ENCODE assay signal across 22 mouse cellular contexts in genomic region chr7:82664604-82665003, GRCm38 (mm10). TPM values are rescaled to one million over a fixed set of nuclear protein-coding genes. Genes with fewer than 3 reads are reported as not detected.
DNase-seq lines count a peak whose midpoint lies in the region; ATAC-seq and TF ChIP-seq lines count a peak whose summit lies in the region.
"Had no signal": no experiment of that assay in that cellular context is flagged by ENCODE, and none has a peak within 500 bp of the region (broad histone marks: within the 10 kb centered on the region; RNA-seq: fewer than 3 reads in every experiment).

No protein-coding gene starts in this region.

- peak; percentile 1 to 8 for DNase-seq in adrenal gland, postnatal 36 days
- DNase-seq in adrenal gland, postnatal 25 days = no peak
- DNase-seq in 3134 (ENCODE audit: extremely low read depth, insufficient read length, low spot score) (peak; percentile 51), MN1 (ENCODE audit: low spot score) (peak; percentile 44)
- peak; percentile 14 for DNase-seq in large intestine, adult 2 months (ENCODE audit: low read depth, low spot score)
- no peak for DNase-seq in left cerebral cortex, adult 2 months (ENCODE audit: extremely low spot score in 1 of 2, low spot score in 2 of 2)
- DNase-seq: cerebellum, adult 11-12 months; cerebellum, postnatal 14 days; embryo, embryonic 11 days; gastrocnemius, postnatal 36 days; kidney, postnatal 4 days; lung, postnatal 10 days; midbrain, embryonic 14.5 days; retina, postnatal 1 day; thymus, postnatal 14 days had no signal

- intact Hi-C loops in left cerebral cortex, adult 2 months (cut with DNase I) = no loop called here

- peaks cover 15% of the 10 kb centered on the region for H3K36me3 ChIP-seq in midbrain, embryonic 15.5 days (replicated peaks)

- no peak overlapping the region for H3K9ac ChIP-seq in midbrain, embryonic 15.5 days
- H3K9ac ChIP-seq: hindbrain, embryonic 13.5 days; kidney, embryonic 15.5 days; limb, embryonic 15.5 days; liver, embryonic 15.5 days had no signal

- no peaks in the 10 kb centered on the region for H3K27me3 ChIP-seq in midbrain, embryonic 15.5 days (replicated peaks)
- H3K27me3 ChIP-seq: hindbrain, embryonic 13.5 days; kidney, embryonic 15.5 days; limb, embryonic 15.5 days; liver, embryonic 15.5 days had no signal

- no peaks in the 10 kb centered on the region for H3K4me1 ChIP-seq in midbrain, embryonic 15.5 days
- H3K4me1 ChIP-seq: hindbrain, embryonic 13.5 days; kidney, embryonic 15.5 days; limb, embryonic 15.5 days; liver, embryonic 15.5 days had no signal

- no peak overlapping the region for H3K27ac ChIP-seq in midbrain, embryonic 15.5 days
- no peak overlapping the region for H3K27ac ChIP-seq in left cerebral cortex, adult 2 months
- H3K27ac ChIP-seq: hindbrain, embryonic 13.5 days; kidney, embryonic 15.5 days; limb, embryonic 15.5 days; liver, embryonic 15.5 days had no signal

- H3K9me3 ChIP-seq in midbrain, embryonic 15.5 days = no peaks in the 10 kb centered on the region
- H3K9me3 ChIP-seq: kidney, embryonic 15.5 days; limb, embryonic 15.5 days; liver, embryonic 15.5 days had no signal

- H3K4me3 ChIP-seq in midbrain, embryonic 15.5 days = no peak overlapping the region
- H3K4me3 ChIP-seq in left cerebral cortex, adult 2 months = no peak overlapping the region
- H3K4me3 ChIP-seq: hindbrain, embryonic 13.5 days; kidney, embryonic 15.5 days; limb, embryonic 15.5 days; liver, embryonic 15.5 days had no signal

- H3K4me2 ChIP-seq in midbrain, embryonic 15.5 days = no peak overlapping the region
- H3K4me2 ChIP-seq: hindbrain, embryonic 13.5 days; kidney, embryonic 15.5 days; limb, embryonic 15.5 days; liver, embryonic 15.5 days had no signal

- no peak for TF ChIP-seq CTCF in left cerebral cortex, adult 2 months (IDR thresholded peaks at IDR 0.05)

- ATAC-seq in midbrain, embryonic 15.5 days (replicated peaks) = no peak
- ATAC-seq: forebrain, embryonic 16.5 days; inflammation-experienced regulatory T-cells, adult 6 months had no signal

- 42% methylated on average over 3 of the region's 3 CpGs for WGBS in large intestine, adult 2 months
- WGBS in midbrain, embryonic 15.5 days = 93% methylated on average over 3 of the region's 3 CpGs

RNA-seq across cellular contexts. Expression of gene Efl1, which starts 16.2 kb away (rescaled TPM):
- 10 to 100 TPM; 17.9 to 22.5 TPM for total RNA-seq in adrenal gland, postnatal 36 days (2021)
- total RNA-seq in adrenal gland, postnatal 25 days (2021) = 17.5 and 22.4 TPM in 2 replicates
- 4.3 and 7.2 TPM in 2 replicates for polyA plus RNA-seq in large intestine, adult 2 months (2012; rRNA removed)
- 21.6 TPM in 2 replicates for polyA plus RNA-seq in midbrain, embryonic 15.5 days (2015; fragmentation: Nextera tagmentation; extraction: Ambion mirVana)
- total RNA-seq in left cerebral cortex, adult 2 months (2021) = 10 to 100 TPM; 15.1 to 18.2 TPM

RNA-seq across cellular contexts. Expression of gene Saxo2, which starts 16.3 kb away (rescaled TPM):
- total RNA-seq in adrenal gland, postnatal 36 days (2021) = 1 to 10 TPM in 1 of 2 experiments, under 1 TPM in 1; 0.86 to 1.5 TPM
- 0.81 and 2.6 TPM in 2 replicates for total RNA-seq in adrenal gland, postnatal 25 days (2021)
- polyA plus RNA-seq in large intestine, adult 2 months (2012; rRNA removed) = 0.25 and 0.51 TPM in 2 replicates
- 28.2 and 30.4 TPM in 2 replicates for polyA plus RNA-seq in midbrain, embryonic 15.5 days (2015; fragmentation: Nextera tagmentation; extraction: Ambion mirVana)
- total RNA-seq in left cerebral cortex, adult 2 months (2021) = 1 to 10 TPM; 8.2 to 8.6 TPM
- polyA plus RNA-seq: inflammation-experienced regulatory T-cells, adult 6 months had no signal

Comparison
In these comparisons a context has a peak if more than half of its experiments do, and no peak if none do; other contexts are left out.
1. DNase-seq: peak in adrenal gland, postnatal 36 days (2 of 2), 3134 (single experiment), MN1 (single experiment) and large intestine, adult 2 months (single experiment); none in adrenal gland, postnatal 25 days (single experiment) and left cerebral cortex, adult 2 months (0 of 2).